26 mouse cellular contexts compared by ENCODE assay signal in the genomic region with DNA sequence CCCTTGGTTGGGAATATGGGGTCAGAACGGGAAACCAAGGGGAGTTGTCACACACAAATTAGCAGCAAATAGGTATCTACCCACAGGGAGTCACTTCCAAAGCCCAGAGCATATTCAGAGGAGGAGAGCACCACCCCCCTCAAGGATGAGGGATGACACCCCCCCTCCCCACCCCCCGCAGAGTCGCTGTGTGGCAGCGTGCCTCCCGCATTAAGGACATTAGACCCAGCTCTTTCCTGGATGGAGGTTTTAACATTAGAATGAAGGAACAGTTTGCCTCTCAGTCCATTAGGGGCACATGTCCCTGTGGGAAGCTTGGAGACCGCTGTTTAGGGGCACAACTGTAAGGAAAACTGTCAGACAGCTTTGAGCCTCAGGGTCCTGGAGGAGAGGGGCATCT. TPM values are rescaled to one million over a fixed set of nuclear protein-coding genes. Genes with fewer than 3 reads are reported as not detected.
A peak's percentile ranks its signal among the peaks of the same experiment; 100 is the strongest.
DNase-seq lines count a peak whose midpoint lies in the region; ATAC-seq and TF ChIP-seq lines count a peak whose summit lies in the region.
"Had no signal": no experiment of that assay in that cellular context is flagged by ENCODE, and none has a peak within 500 bp of the region (broad histone marks: within the 10 kb centered on the region; RNA-seq: fewer than 3 reads in every experiment).

No protein-coding gene starts in this region.

- no peak overlapping the region for H3K4me2 ChIP-seq in forebrain, postnatal 0 days (ENCODE audit: low read depth)
- H3K4me2 ChIP-seq in forebrain, embryonic 12.5 days, result no peak overlapping the region
- H3K4me2 ChIP-seq in neural tube, embryonic 11.5 days (ENCODE audit: low read depth), result no peak overlapping the region
- peak overlapping the region; percentile 10; the same call in 1 of the 2 replicates for H3K4me2 ChIP-seq in embryonic facial prominence, embryonic 15.5 days (replicated peaks)
- no peak overlapping the region for H3K4me2 ChIP-seq in liver, postnatal 0 days (ENCODE audit: low read depth, low read length)
- H3K4me2 ChIP-seq: kidney, embryonic 15.5 days; limb, embryonic 12.5 days; liver, embryonic 15.5 days; stomach, embryonic 15.5 days had no signal

- TF ChIP-seq CTCF in forebrain, postnatal 0 days (IDR thresholded peaks at IDR 0.05; ENCODE audit: low read depth), result 0 out of 2 replicates have a peak, but pooled peaks have one; percentile 4
- no peak for TF ChIP-seq CTCF in liver, postnatal 0 days (IDR thresholded peaks at IDR 0.05; ENCODE audit: low read depth)

- TF ChIP-seq EP300 in liver, postnatal 0 days (IDR thresholded peaks at IDR 0.05; ENCODE audit: low read depth), result no peak

- H3K9ac ChIP-seq in forebrain, postnatal 0 days, result no peak overlapping the region
- no peak overlapping the region for H3K9ac ChIP-seq in forebrain, embryonic 12.5 days
- H3K9ac ChIP-seq in neural tube, embryonic 11.5 days (ENCODE audit: low read length), result no peak overlapping the region
- no peak overlapping the region for H3K9ac ChIP-seq in embryonic facial prominence, embryonic 15.5 days
- H3K9ac ChIP-seq in liver, postnatal 0 days (replicated peaks), result no peak overlapping the region
- H3K9ac ChIP-seq: kidney, embryonic 15.5 days; limb, embryonic 12.5 days; liver, embryonic 15.5 days; stomach, embryonic 15.5 days had no signal

- H3K4me1 ChIP-seq in forebrain, postnatal 0 days (ENCODE audit: insufficient read depth), result peaks cover 4% of the 10 kb centered on the region; the same call in 1 of the 2 replicates
- H3K4me1 ChIP-seq in forebrain, embryonic 12.5 days, result peaks cover 19% of the 10 kb centered on the region
- H3K4me1 ChIP-seq in neural tube, embryonic 11.5 days (ENCODE audit: control insufficient read depth, insufficient read depth, low read length), result peaks cover 3% of the 10 kb centered on the region
- peaks cover 13% of the 10 kb centered on the region for H3K4me1 ChIP-seq in embryonic facial prominence, embryonic 15.5 days
- H3K4me1 ChIP-seq in liver, postnatal 0 days (ENCODE audit: insufficient read depth), result no peaks in the 10 kb centered on the region

- no peak for DNase-seq in forebrain, postnatal 0 days
- peak; percentile 24 for DNase-seq in neural tube, embryonic 11.5 days (ENCODE audit: low spot score)
- no peak for DNase-seq in neural tube, embryonic 10.5 days (ENCODE audit: extremely low spot score, low spot score)
- no peak for DNase-seq in layer of hippocampus, adult 9-10 months (ENCODE audit: low spot score)
- no peak for DNase-seq in liver, postnatal 0 days
- DNase-seq: adrenal gland, postnatal 25 days; B cell, adult 2 months; cerebellum, adult 8-10 months; heart, adult 18-20 months; lung, postnatal 14 days; midbrain, embryonic 14.5 days; right cerebral cortex, adult 18-20 months; spleen, adult 18-20 months; thymus, postnatal 4 days had no signal

- no peaks in the 10 kb centered on the region for H3K9me3 ChIP-seq in forebrain, postnatal 0 days (ENCODE audit: low read length)
- H3K9me3 ChIP-seq in forebrain, embryonic 12.5 days, result no peaks in the 10 kb centered on the region
- no peaks in the 10 kb centered on the region for H3K9me3 ChIP-seq in neural tube, embryonic 11.5 days (ENCODE audit: control insufficient read depth, low read length)
- no peaks in the 10 kb centered on the region for H3K9me3 ChIP-seq in embryonic facial prominence, embryonic 15.5 days (replicated peaks)
- H3K9me3 ChIP-seq in liver, postnatal 0 days (ENCODE audit: low read length), result no peaks in the 10 kb centered on the region
- H3K9me3 ChIP-seq: kidney, embryonic 15.5 days; limb, embryonic 12.5 days; liver, embryonic 15.5 days; stomach, embryonic 15.5 days had no signal

- no peaks in the 10 kb centered on the region for H3K27me3 ChIP-seq in forebrain, postnatal 0 days (ENCODE audit: insufficient read depth, low read length)
- no peaks in the 10 kb centered on the region for H3K27me3 ChIP-seq in forebrain, embryonic 12.5 days
- no peaks in the 10 kb centered on the region for H3K27me3 ChIP-seq in neural tube, embryonic 11.5 days (ENCODE audit: control insufficient read depth, insufficient read depth, low read length)
- no peaks in the 10 kb centered on the region for H3K27me3 ChIP-seq in embryonic facial prominence, embryonic 15.5 days
- no peaks in the 10 kb centered on the region for H3K27me3 ChIP-seq in liver, postnatal 0 days (ENCODE audit: insufficient read depth, low read length)
- H3K27me3 ChIP-seq: kidney, embryonic 15.5 days; limb, embryonic 12.5 days; stomach, embryonic 15.5 days had no signal

- WGBS in forebrain, postnatal 0 days, result 7% methylated on average over 6 of the region's 6 CpGs
- WGBS in forebrain, embryonic 12.5 days, result 2% methylated on average over 6 of the region's 6 CpGs
- WGBS in neural tube, embryonic 11.5 days, result 5% methylated on average over 6 of the region's 6 CpGs
- WGBS in embryonic facial prominence, embryonic 15.5 days, result 5% methylated on average over 6 of the region's 6 CpGs
- WGBS in liver, postnatal 0 days (ENCODE audit: insufficient replicate concordance), result 26% methylated on average over 6 of the region's 6 CpGs

- ATAC-seq in forebrain, postnatal 0 days, result no peak
- no peak for ATAC-seq in forebrain, embryonic 12.5 days (ENCODE audit: low FRiP score)
- ATAC-seq in neural tube, embryonic 11.5 days (ENCODE audit: insufficient read depth, low FRiP score, low TSS enrichment), result no peak
- no peak for ATAC-seq in embryonic facial prominence, embryonic 15.5 days (ENCODE audit: insufficient number of reproducible peaks, low FRiP score, low TSS enrichment, low read depth)
- no peak for ATAC-seq in liver, postnatal 0 days

- no peaks in the 10 kb centered on the region for H3K36me3 ChIP-seq in forebrain, postnatal 0 days (ENCODE audit: insufficient read depth)
- H3K36me3 ChIP-seq in forebrain, embryonic 12.5 days (replicated peaks), result no peaks in the 10 kb centered on the region; the same call in 1 of the 2 replicates
- no peaks in the 10 kb centered on the region for H3K36me3 ChIP-seq in neural tube, embryonic 11.5 days (ENCODE audit: control insufficient read depth, insufficient read depth, low read length)
- no peaks in the 10 kb centered on the region for H3K36me3 ChIP-seq in embryonic facial prominence, embryonic 15.5 days
- no peaks in the 10 kb centered on the region for H3K36me3 ChIP-seq in liver, postnatal 0 days (replicated peaks; ENCODE audit: insufficient read depth, low read length)
- H3K36me3 ChIP-seq: kidney, embryonic 15.5 days; limb, embryonic 12.5 days; liver, embryonic 15.5 days; stomach, embryonic 15.5 days had no signal

- no peak overlapping the region for H3K27ac ChIP-seq in forebrain, postnatal 0 days (ENCODE audit: low read depth, low read length)
- no peak overlapping the region for H3K27ac ChIP-seq in forebrain, embryonic 12.5 days
- no peak overlapping the region for H3K27ac ChIP-seq in neural tube, embryonic 11.5 days (ENCODE audit: low read depth, low read length)
- peak overlapping the region; percentile 55; the same call in 1 of the 2 replicates for H3K27ac ChIP-seq in embryonic facial prominence, embryonic 15.5 days (replicated peaks)
- H3K27ac ChIP-seq in liver, postnatal 0 days (ENCODE audit: low read depth), result no peak overlapping the region
- H3K27ac ChIP-seq: kidney, embryonic 15.5 days; left cerebral cortex, adult 2 months; limb, embryonic 12.5 days; liver, embryonic 15.5 days; stomach, embryonic 15.5 days had no signal

- H3K4me3 ChIP-seq in forebrain, postnatal 0 days (ENCODE audit: low read depth, low read length), result no peak overlapping the region
- H3K4me3 ChIP-seq in forebrain, embryonic 12.5 days (replicated peaks), result no peak overlapping the region
- H3K4me3 ChIP-seq in neural tube, embryonic 11.5 days (ENCODE audit: low read depth, low read length), result no peak overlapping the region
- no peak overlapping the region for H3K4me3 ChIP-seq in embryonic facial prominence, embryonic 15.5 days (replicated peaks)
- no peak overlapping the region for H3K4me3 ChIP-seq in liver, postnatal 0 days (ENCODE audit: low read depth, low read length)
- H3K4me3 ChIP-seq: kidney, embryonic 15.5 days; left cerebral cortex, adult 2 months; limb, embryonic 12.5 days; liver, embryonic 15.5 days; stomach, embryonic 15.5 days had no signal

RNA-seq across cellular contexts. Expression of a gene that starts 9.0 kb away (rescaled TPM):
- 598 and 704 TPM in 2 replicates for total RNA-seq in forebrain, postnatal 0 days (2014; rRNA removed)
- 2,127 and 2,602 TPM in 2 replicates for polyA plus RNA-seq in forebrain, postnatal 0 days (2015; fragmentation: Nextera tagmentation; extraction: Ambion mirVana)
- polyA plus RNA-seq in forebrain, embryonic 12.5 days (2016; fragmentation: Nextera tagmentation; extraction: Ambion mirVana), result 1,649 and 1,743 TPM in 2 replicates
- polyA plus RNA-seq in neural tube, embryonic 11.5 days (2014; fragmentation: Nextera tagmentation; extraction: Ambion mirVana), result 2,352 and 2,361 TPM in 2 replicates
- polyA plus RNA-seq in embryonic facial prominence, embryonic 15.5 days (2015; fragmentation: Nextera tagmentation; extraction: Ambion mirVana), result 1,283 and 1,429 TPM in 2 replicates
- 1,043 and 1,160 TPM in 2 replicates for polyA plus RNA-seq in liver, postnatal 0 days (2015; fragmentation: Nextera tagmentation; extraction: Ambion mirVana)

RNA-seq across cellular contexts. Expression of a gene that starts 13.9 kb away (rescaled TPM):
- 4.5 and 5.1 TPM in 2 replicates for total RNA-seq in forebrain, postnatal 0 days (2014; rRNA removed)
- 7.4 and 7.8 TPM in 2 replicates for polyA plus RNA-seq in forebrain, postnatal 0 days (2015; fragmentation: Nextera tagmentation; extraction: Ambion mirVana)
- polyA plus RNA-seq in forebrain, embryonic 12.5 days (2016; fragmentation: Nextera tagmentation; extraction: Ambion mirVana), result 4.1 and 7.3 TPM in 2 replicates
- polyA plus RNA-seq in neural tube, embryonic 11.5 days (2014; fragmentation: Nextera tagmentation; extraction: Ambion mirVana), result 6.5 and 7.2 TPM in 2 replicates
- polyA plus RNA-seq in embryonic facial prominence, embryonic 15.5 days (2015; fragmentation: Nextera tagmentation; extraction: Ambion mirVana), result 9.0 and 11.0 TPM in 2 replicates
- polyA plus RNA-seq in liver, postnatal 0 days (2015; fragmentation: Nextera tagmentation; extraction: Ambion mirVana), result 148 and 175 TPM in 2 replicates

RNA-seq across cellular contexts. Expression of a gene that starts 28.7 kb away (rescaled TPM):
- not detected in 2 replicates for total RNA-seq in forebrain, postnatal 0 days (2014; rRNA removed)
- polyA plus RNA-seq in forebrain, postnatal 0 days (2015; fragmentation: Nextera tagmentation; extraction: Ambion mirVana), result not detected in 2 replicates
- polyA plus RNA-seq in forebrain, embryonic 12.5 days (2016; fragmentation: Nextera tagmentation; extraction: Ambion mirVana), result not detected in 2 replicates
- not detected in 2 replicates for polyA plus RNA-seq in neural tube, embryonic 11.5 days (2014; fragmentation: Nextera tagmentation; extraction: Ambion mirVana)
- polyA plus RNA-seq in embryonic facial prominence, embryonic 15.5 days (2015; fragmentation: Nextera tagmentation; extraction: Ambion mirVana), result not detected in 2 replicates
- polyA plus RNA-seq in liver, postnatal 0 days (2015; fragmentation: Nextera tagmentation; extraction: Ambion mirVana), result not detected in 2 replicates
- total RNA-seq: adrenal gland, postnatal 25 days; heart, adult 18-20 months; layer of hippocampus, adult 18-20 months; left cerebral cortex, adult 2 months; MEL had no signal
- polyA plus RNA-seq: cortical plate, adult 2 months; heart, embryonic 16.5 days; kidney, embryonic 15.5 days; limb, embryonic 12.5 days; liver, embryonic 15.5 days; midbrain, embryonic 14.5 days; neural tube, embryonic 14.5 days; stomach, embryonic 15.5 days had no signal

RNA-seq across cellular contexts. Expression of a gene that starts 42.1 kb away (rescaled TPM):
- 2.1 and 4.7 TPM in 2 replicates for total RNA-seq in forebrain, postnatal 0 days (2014; rRNA removed)
- polyA plus RNA-seq in forebrain, postnatal 0 days (2015; fragmentation: Nextera tagmentation; extraction: Ambion mirVana), result 1.4 and 1.7 TPM in 2 replicates
- polyA plus RNA-seq in forebrain, embryonic 12.5 days (2016; fragmentation: Nextera tagmentation; extraction: Ambion mirVana), result 3.1 and 3.3 TPM in 2 replicates
- polyA plus RNA-seq in neural tube, embryonic 11.5 days (2014; fragmentation: Nextera tagmentation; extraction: Ambion mirVana), result 2.8 and 2.9 TPM in 2 replicates
- 2.0 and 3.1 TPM in 2 replicates for polyA plus RNA-seq in embryonic facial prominence, embryonic 15.5 days (2015; fragmentation: Nextera tagmentation; extraction: Ambion mirVana)
- polyA plus RNA-seq in liver, postnatal 0 days (2015; fragmentation: Nextera tagmentation; extraction: Ambion mirVana), result 0.52 and 0.95 TPM in 2 replicates

RNA-seq across cellular contexts. Expression of a gene that starts 52.7 kb away (rescaled TPM):
- 19.2 and 22.8 TPM in 2 replicates for total RNA-seq in forebrain, postnatal 0 days (2014; rRNA removed)
- 18.6 and 21.3 TPM in 2 replicates for polyA plus RNA-seq in forebrain, postnatal 0 days (2015; fragmentation: Nextera tagmentation; extraction: Ambion mirVana)
- 4.9 and 6.3 TPM in 2 replicates for polyA plus RNA-seq in forebrain, embryonic 12.5 days (2016; fragmentation: Nextera tagmentation; extraction: Ambion mirVana)
- 2.5 and 2.9 TPM in 2 replicates for polyA plus RNA-seq in neural tube, embryonic 11.5 days (2014; fragmentation: Nextera tagmentation; extraction: Ambion mirVana)
- polyA plus RNA-seq in embryonic facial prominence, embryonic 15.5 days (2015; fragmentation: Nextera tagmentation; extraction: Ambion mirVana), result 13.8 and 14.5 TPM in 2 replicates
- 77.5 and 78.5 TPM in 2 replicates for polyA plus RNA-seq in liver, postnatal 0 days (2015; fragmentation: Nextera tagmentation; extraction: Ambion mirVana)

Comparison
In these comparisons a context has a peak if more than half of its experiments do, and no peak if none do; other contexts are left out.
1. RNA of a gene that starts 13.9 kb away (polyA plus RNA-seq): 148 to 175 TPM in liver, postnatal 0 days; 9.0 to 11.0 TPM in embryonic facial prominence, embryonic 15.5 days, 7.4 to 7.8 TPM in forebrain, postnatal 0 days, 4.1 to 7.3 TPM in forebrain, embryonic 12.5 days and 6.5 to 7.2 TPM in neural tube, embryonic 11.5 days; every median in the first group is over 10 times any median in the second.